Mouse (Mus musculus): ENCODE results near the gene Tm7sf2. TPM values are rescaled to one million over a fixed set of nuclear protein-coding genes. Genes with fewer than 3 reads are reported as not detected.
"Not testable (repeated sequence)": the region's sequence is repeated elsewhere in the genome, so short reads cannot be mapped to it uniquely, and the experiment has no call there.

Tm7sf2 gene
- polyA plus RNA-seq, 1 experiment from 2014 or later = 14.9 TPM

GRCm38 (mm10) chr19:6048681-6049410 is 19.3 kb downstream of the Tm7sf2 start:
- Histone ChIP-seq H3K4me3 (ENCODE audit: low read depth, low read length) (no peak overlapping the region), H3K9ac (no peak overlapping the region), H3K27ac (ENCODE audit: low read depth) (no peak overlapping the region), H3K4me1 (ENCODE audit: insufficient read depth) (peaks cover 6% of the 10 kb centered on the region; the same call in 1 of the 2 replicates), H3K36me3 (ENCODE audit: insufficient read depth) (peaks cover 60% of the 10 kb centered on the region), H3K4me2 (no peak overlapping the region; the same call in 1 of the 2 replicates), H3K9me3 (ENCODE audit: low read depth, low read length) (no peaks in the 10 kb centered on the region), H3K27me3 (ENCODE audit: insufficient read depth, low read length) (no peaks in the 10 kb centered on the region)
- ATAC-seq (ENCODE audit: insufficient read depth) (no peak), DNase-seq (no peak)
- TF ChIP-seq CTCF (IDR thresholded peaks at IDR 0.05; ENCODE audit: low read depth) = no peak
- WGBS = 87% methylated on average over 11 of the region's 11 CpGs

- WGBS = 75% methylated on average over 8 of the region's 8 CpGs
- peaks cover 50% of the 10 kb centered on the region for H3K36me3 ChIP-seq (ENCODE audit: insufficient read depth)
- peak overlapping the region; percentile 78 for H3K4me2 ChIP-seq
- no peak for ATAC-seq (ENCODE audit: insufficient read depth)
- H3K9me3 ChIP-seq (ENCODE audit: low read depth, low read length) = no peaks in the 10 kb centered on the region
- H3K4me1 ChIP-seq (ENCODE audit: insufficient read depth) = peaks cover 6% of the 10 kb centered on the region; the same call in 1 of the 2 replicates
- H3K9ac ChIP-seq = peak overlapping the region; percentile 92
- no peaks in the 10 kb centered on the region for H3K27me3 ChIP-seq (ENCODE audit: insufficient read depth, low read length)
- peak overlapping the region; percentile 94 for H3K4me3 ChIP-seq (ENCODE audit: low read depth, low read length)
- DNase-seq = no peak
- no peak for TF ChIP-seq CTCF (IDR thresholded peaks at IDR 0.05; ENCODE audit: low read depth)
- 0 out of 2 replicates have a peak overlapping the region, but pooled peaks have one; percentile 99 for H3K27ac ChIP-seq (ENCODE audit: low read depth)
Observed at GRCm38 (mm10) chr19:6047899-6048166, 20.3 kb downstream of the Tm7sf2 start.

- TF ChIP-seq CTCF (IDR thresholded peaks at IDR 0.05; ENCODE audit: low read depth) = peak; percentile 7; the same call in 1 of the 2 replicates
- Histone ChIP-seq H3K27ac (ENCODE audit: low read depth) (peak overlapping the region; percentile 99), H3K4me1 (ENCODE audit: insufficient read depth) (peaks cover 6% of the 10 kb centered on the region; the same call in 1 of the 2 replicates), H3K9ac (peak overlapping the region; percentile 92), H3K4me2 (peak overlapping the region; percentile 78), H3K4me3 (ENCODE audit: low read depth, low read length) (peak overlapping the region; percentile 94), H3K27me3 (ENCODE audit: insufficient read depth, low read length) (no peaks in the 10 kb centered on the region), H3K9me3 (ENCODE audit: low read depth, low read length) (no peaks in the 10 kb centered on the region), H3K36me3 (ENCODE audit: insufficient read depth) (peaks cover 45% of the 10 kb centered on the region)
- ATAC-seq (ENCODE audit: insufficient read depth) = peak; percentile 11
- DNase-seq = no peak
- WGBS = 1% methylated on average over 44 of the region's 44 CpGs
Observed at GRCm38 (mm10) chr19:6047154-6047898, 20.8 kb downstream of the Tm7sf2 start.

GRCm38 (mm10) chr19:6046294-6047153 is 21.6 kb downstream of the Tm7sf2 start, which contains the start of gene Syvn1:
Gene Syvn1 (plus strand): TSS chr19:6046576.
- peaks cover 37% of the 10 kb centered on the region for H3K36me3 ChIP-seq (ENCODE audit: insufficient read depth)
- H3K4me3 ChIP-seq (ENCODE audit: low read depth, low read length) = peak within 1 kb of the TSS; percentile 94
- no peak for TF ChIP-seq CTCF (IDR thresholded peaks at IDR 0.05; ENCODE audit: low read depth)
- DNase-seq (peak; percentile 97), ATAC-seq (ENCODE audit: insufficient read depth) (peak; percentile 91)
- no peaks in the 10 kb centered on the region for H3K9me3 ChIP-seq (ENCODE audit: low read depth, low read length)
- H3K27me3 ChIP-seq (ENCODE audit: insufficient read depth, low read length) = no peaks in the 10 kb centered on the region
- H3K4me2 ChIP-seq = peak within 1 kb of the TSS; percentile 78
- WGBS = under 1% methylated on average over 65 of the region's 65 CpGs
- H3K9ac ChIP-seq = peak within 1 kb of the TSS; percentile 92
- peak within 1 kb of the TSS; percentile 99 for H3K27ac ChIP-seq (ENCODE audit: low read depth)
- H3K4me1 ChIP-seq (ENCODE audit: insufficient read depth) = peaks cover 6% of the 10 kb centered on the region; the same call in 1 of the 2 replicates

GRCm38 (mm10) chr19:6045366-6046293 is 22.5 kb downstream of the Tm7sf2 start:
- peak; percentile 70 for DNase-seq
- 14% methylated on average over 20 of the region's 20 CpGs for WGBS
- H3K4me1 ChIP-seq (ENCODE audit: insufficient read depth) = peaks cover 6% of the 10 kb centered on the region; the same call in 1 of the 2 replicates

GRCm38 (mm10) chr19:6044102-6044501 is 24.1 kb downstream of the Tm7sf2 start:
- peak; percentile 52 for TF ChIP-seq CTCF (IDR thresholded peaks at IDR 0.05; ENCODE audit: low read depth)
- H3K27me3 ChIP-seq (ENCODE audit: insufficient read depth, low read length); H3K4me2 ChIP-seq; ATAC-seq (ENCODE audit: insufficient read depth); H3K9me3 ChIP-seq (ENCODE audit: low read depth, low read length); H3K4me3 ChIP-seq (ENCODE audit: low read depth, low read length); H3K4me1 ChIP-seq (ENCODE audit: insufficient read depth); H3K27ac ChIP-seq (ENCODE audit: low read depth); H3K9ac ChIP-seq: not testable (repeated sequence)
- WGBS = 42% methylated on average over 4 of the region's 4 CpGs
- H3K36me3 ChIP-seq (ENCODE audit: insufficient read depth) = peaks cover 13% of the 10 kb centered on the region
- peak; percentile 79 for DNase-seq

More at GRCm38 (mm10) chr19:6045366-6046293, 22.5 kb downstream of the Tm7sf2 start:
- no peaks in the 10 kb centered on the region for H3K27me3 ChIP-seq (ENCODE audit: insufficient read depth, low read length)
- H3K9me3 ChIP-seq (ENCODE audit: low read depth, low read length) = no peaks in the 10 kb centered on the region
- no peak for TF ChIP-seq CTCF (IDR thresholded peaks at IDR 0.05; ENCODE audit: low read depth)
- H3K4me3 ChIP-seq (ENCODE audit: low read depth, low read length) = peak overlapping the region; percentile 94
- ATAC-seq (ENCODE audit: insufficient read depth) = peak; percentile 29; the same call in 1 of the 2 replicates
- peak overlapping the region; percentile 78 for H3K4me2 ChIP-seq
- H3K27ac ChIP-seq (ENCODE audit: low read depth) = peak overlapping the region; percentile 99
- H3K9ac ChIP-seq = peak overlapping the region; percentile 92
- H3K36me3 ChIP-seq (ENCODE audit: insufficient read depth) = peaks cover 28% of the 10 kb centered on the region
